Mouse (Mus musculus): ENCODE results near the gene Vmn2r84. TPM values are rescaled to one million over a fixed set of nuclear protein-coding genes. Genes with fewer than 3 reads are reported as not detected.

Vmn2r84 gene
- under 1 TPM; 0.70 to 0.75 TPM for polyA plus RNA-seq (2017; shearing (Covaris generic))

DNA sequence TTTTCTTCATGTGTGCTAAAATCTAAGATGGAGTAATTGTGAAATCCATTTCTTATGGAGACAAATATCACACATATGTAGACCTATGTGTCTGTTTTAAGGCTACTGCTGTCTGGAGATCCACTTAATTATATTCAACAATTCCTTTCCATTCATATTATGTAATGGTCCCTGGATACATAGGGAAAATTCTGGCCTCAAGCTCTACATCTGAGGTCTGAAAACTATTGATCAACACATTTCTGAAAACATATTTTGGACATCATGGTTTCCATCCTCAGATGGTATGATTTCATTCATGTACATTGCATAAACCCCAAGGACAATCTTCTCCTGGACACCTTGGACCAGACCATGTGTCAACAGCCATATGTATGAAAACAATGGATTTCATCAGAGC, at the start of gene Vmn2r84:
Gene Vmn2r84, minus strand, starts transcription at position 101 of the 400 bp plus-strand sequence.

DNA sequence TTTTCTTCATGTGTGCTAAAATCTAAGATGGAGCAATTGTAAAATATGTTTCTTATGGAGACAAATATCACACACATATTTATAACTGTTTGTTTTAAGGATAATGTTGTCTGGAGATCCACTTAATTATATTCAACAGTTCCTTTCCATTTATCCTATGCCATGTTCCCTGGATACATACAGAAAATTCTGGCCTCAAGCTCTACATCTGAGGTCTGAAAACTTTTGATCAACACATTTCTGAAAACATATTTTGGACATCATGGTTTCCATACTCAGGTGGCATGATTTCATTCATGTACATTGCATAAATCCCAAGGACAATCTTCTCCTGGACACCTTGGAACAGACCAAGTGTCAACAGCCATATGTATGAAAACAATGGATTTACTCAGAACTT, 35.5 kb upstream of the Vmn2r84 start, which contains the start of gene Vmn2r85:
Gene Vmn2r85, minus strand, starts transcription at position 101 of the 400 bp plus-strand sequence.

Other genes with a start within 250 kb of the Vmn2r84 start
- gene Olfr825, start 227.6 kb downstream of the Vmn2r84 start, polyA plus RNA-seq (2017; shearing (Covaris generic)), result under 1 TPM in 1 of 2 experiments, not detected in 1; 0.23 TPM
- gene Olfr826, start 210.1 kb downstream of the Vmn2r84 start, polyA plus RNA-seq (2017; shearing (Covaris generic)), result under 1 TPM in 1 of 2 experiments, not detected in 1; 0.42 TPM
- gene Olfr827, start 179.9 kb downstream of the Vmn2r84 start, polyA plus RNA-seq (2017; shearing (Covaris generic)), result not detected
- not detected for gene Neurod4, start 114.1 kb downstream of the Vmn2r84 start, polyA plus RNA-seq (2017; shearing (Covaris generic))
- gene Tespa1, start 71.5 kb downstream of the Vmn2r84 start, polyA plus RNA-seq (2017; shearing (Covaris generic)), result 100 to 1,000 TPM; 125 to 232 TPM
- gene Vmn2r85, start 35.4 kb upstream of the Vmn2r84 start, polyA plus RNA-seq (2017; shearing (Covaris generic)), result under 1 TPM in 1 of 2 experiments, not detected in 1; 0.06 TPM
- gene Vmn2r86, start 61.7 kb upstream of the Vmn2r84 start, polyA plus RNA-seq (2017; shearing (Covaris generic)), result under 1 TPM in 1 of 2 experiments, not detected in 1; 0.25 TPM
- gene Vmn2r87, start 103.1 kb upstream of the Vmn2r84 start, polyA plus RNA-seq (2017; shearing (Covaris generic)), result not detected

Data from activated CD4-positive, CD25-positive, alpha-beta regulatory T cell (primary cell).